Mouse (Mus musculus) stomach, embryonic 14.5 days (tissue): ENCODE data around the gene Nfib. TPM values are rescaled to one million over a fixed set of nuclear protein-coding genes. Genes with fewer than 3 reads are reported as not detected.
A peak's percentile ranks its signal among the peaks of the same experiment; 100 is the strongest.

Experiments used
- ATAC-seq: fragments of 200-750 bp; cut with Nextera tagmentation; 2 replicates; pipeline ENCODE4 v1.8.0; 2017; ENCODE audit warnings: low read depth, moderate TSS enrichment; ENCODE audit not compliant: insufficient number of reproducible peaks, insufficient read depth, low FRiP score
- H3K27ac ChIP-seq: fragments of 300-500 bp; sonication (generic); 2 replicates; pipeline ENCODE4 v1.5.1; 2014; ENCODE audit warnings: mild to moderate bottlenecking, low read length, moderate library complexity, mixed read lengths
- H3K27me3 ChIP-seq: fragments of 300-500 bp; sonication (generic); 2 replicates; pipeline ENCODE4 v1.6.1; 2014; ENCODE audit warnings: low read length, control low read depth, mixed read lengths; ENCODE audit not compliant: control insufficient read depth, insufficient read depth
- H3K36me3 ChIP-seq: fragments of 300-500 bp; sonication (generic); 2 replicates; pipeline ENCODE4 v1.6.1; 2014; ENCODE audit warnings: mild to moderate bottlenecking, control low read depth, low read length, moderate library complexity, mixed read lengths; ENCODE audit not compliant: control insufficient read depth, insufficient read depth
- H3K4me1 ChIP-seq: fragments of 300-500 bp; sonication (generic); 2 replicates; pipeline ENCODE4 v1.6.1; 2014; ENCODE audit warnings: low read length, control low read depth, mixed read lengths; ENCODE audit not compliant: control insufficient read depth, insufficient read depth
- H3K4me2 ChIP-seq: fragments of 300-500 bp; sonication (generic); replicated peaks from 2 replicates; pipeline ENCODE4 v1.6.1; 2014; ENCODE audit warnings: low read depth, low read length, control low read depth
- H3K4me3 ChIP-seq: fragments of 300-500 bp; sonication (generic); 2 replicates; pipeline ENCODE4 v1.5.1; 2014; ENCODE audit warnings: low read depth, low read length, control low read depth
- H3K9ac ChIP-seq: fragments of 300-500 bp; sonication (generic); replicated peaks from 2 replicates; pipeline ENCODE4 v1.6.1; 2014; ENCODE audit warnings: low read depth, mild to moderate bottlenecking, control low read depth, low read length, moderate library complexity, mixed read lengths
- H3K9me3 ChIP-seq: fragments of 300-500 bp; sonication (generic); 2 replicates; pipeline ENCODE4 v1.6.1; 2016; ENCODE audit warnings: low read depth, low read length, control low read depth; ENCODE audit not compliant: control insufficient read depth
- WGBS: fragments of 180-500 bp; shearing (Covaris S2); extraction: QIAGEN DNeasy Blood & Tissue Kit; methylation state at CpG from one replicate; pipeline ENCODE4 v1.1.7; 2014; 5-methylcytosine and 5-hydroxymethylcytosine counted together
- polyA plus RNA-seq: library from polyadenylated mRNA; unstranded; fragments of >200 nt; fragmentation: Nextera tagmentation; extraction: Ambion mirVana; gene quantifications from 2 replicates; pipeline ENCODE4 v1.2.1, GENCODE M21; 2014

Nfib gene
- polyA plus RNA-seq, 1 experiment from 2014 or later, result 94.5 TPM

DNA sequence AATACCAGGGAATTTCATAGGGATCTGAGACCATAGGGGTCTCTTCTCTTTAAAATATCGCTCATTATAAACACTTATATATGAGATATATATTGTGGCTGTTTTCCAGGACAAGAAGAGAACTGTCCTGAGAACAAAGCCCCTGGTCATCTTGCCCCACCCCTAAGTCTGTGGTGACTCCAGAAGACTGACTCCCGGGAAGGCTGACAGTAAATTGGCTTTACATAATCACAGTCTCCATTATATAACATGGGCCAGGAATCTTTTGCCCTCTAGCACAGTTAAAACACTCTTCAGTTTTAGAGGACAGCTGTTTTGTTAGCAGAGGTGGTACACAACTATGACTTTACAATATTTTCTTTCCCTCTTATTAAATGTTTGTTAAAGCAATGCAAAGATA lies 315.0 kb downstream of the Nfib start:
- no peaks in the 10 kb centered on the region for H3K9me3 ChIP-seq
- 55% methylated on average over 2 of the region's 2 CpGs for WGBS
- no peak overlapping the region for H3K4me2 ChIP-seq
- H3K9ac ChIP-seq, result no peak overlapping the region
- no peak for ATAC-seq
- H3K36me3 ChIP-seq, result no peaks in the 10 kb centered on the region
- peaks cover 15% of the 10 kb centered on the region for H3K4me1 ChIP-seq
- H3K27me3 ChIP-seq, result no peaks in the 10 kb centered on the region
- H3K4me3 ChIP-seq, result no peak overlapping the region
- H3K27ac ChIP-seq, result no peak overlapping the region

DNA sequence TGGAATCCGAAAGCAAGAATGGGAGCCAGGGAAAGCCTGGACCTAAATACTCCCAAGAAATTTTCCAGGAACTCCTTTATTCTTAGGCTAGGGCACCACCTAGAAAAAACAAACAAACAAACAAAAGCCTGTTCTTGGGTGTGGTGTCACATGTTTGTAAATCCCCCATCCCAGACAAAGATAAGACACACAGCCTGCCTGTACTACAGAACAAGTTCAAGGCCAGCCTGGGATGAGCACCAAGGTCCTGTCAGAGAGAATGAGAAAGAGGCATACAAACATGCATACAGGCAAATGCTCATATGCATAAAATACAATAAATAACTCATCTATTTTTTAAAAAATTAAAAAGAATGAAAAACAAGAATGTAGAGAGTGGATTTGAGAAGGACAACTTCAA lies 315.7 kb downstream of the Nfib start:
- H3K27ac ChIP-seq, result no peak overlapping the region
- no peak overlapping the region for H3K4me3 ChIP-seq
- H3K4me1 ChIP-seq, result peaks cover 17% of the 10 kb centered on the region
- WGBS, result 93% methylated on average over 1 of the region's 1 CpGs
- H3K9me3 ChIP-seq, result no peaks in the 10 kb centered on the region
- no peak overlapping the region for H3K9ac ChIP-seq
- ATAC-seq, result no peak
- no peak overlapping the region for H3K4me2 ChIP-seq
- H3K36me3 ChIP-seq, result no peaks in the 10 kb centered on the region
- no peaks in the 10 kb centered on the region for H3K27me3 ChIP-seq

DNA sequence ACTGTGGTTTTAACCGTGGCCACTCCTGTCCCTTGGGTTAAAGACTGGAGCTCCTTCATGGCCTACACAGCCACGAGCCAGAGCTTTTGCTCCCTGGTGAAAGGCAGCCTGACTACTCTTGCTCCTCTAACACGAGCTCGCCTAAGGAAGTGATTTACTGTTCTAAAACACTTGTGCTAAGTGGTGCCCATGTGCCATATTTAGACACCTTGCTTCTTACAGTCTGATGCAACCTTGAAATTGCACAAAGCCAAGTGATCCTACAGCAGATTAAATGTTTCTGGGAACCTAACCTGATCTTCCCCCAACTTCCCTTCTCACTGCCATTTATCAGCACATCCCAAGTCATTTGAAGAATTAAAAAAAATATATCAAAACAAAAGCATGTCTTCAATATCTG lies 317.9 kb downstream of the Nfib start:
- peaks cover 24% of the 10 kb centered on the region for H3K4me1 ChIP-seq
- WGBS, result 83% methylated on average over 4 of the region's 4 CpGs

DNA sequence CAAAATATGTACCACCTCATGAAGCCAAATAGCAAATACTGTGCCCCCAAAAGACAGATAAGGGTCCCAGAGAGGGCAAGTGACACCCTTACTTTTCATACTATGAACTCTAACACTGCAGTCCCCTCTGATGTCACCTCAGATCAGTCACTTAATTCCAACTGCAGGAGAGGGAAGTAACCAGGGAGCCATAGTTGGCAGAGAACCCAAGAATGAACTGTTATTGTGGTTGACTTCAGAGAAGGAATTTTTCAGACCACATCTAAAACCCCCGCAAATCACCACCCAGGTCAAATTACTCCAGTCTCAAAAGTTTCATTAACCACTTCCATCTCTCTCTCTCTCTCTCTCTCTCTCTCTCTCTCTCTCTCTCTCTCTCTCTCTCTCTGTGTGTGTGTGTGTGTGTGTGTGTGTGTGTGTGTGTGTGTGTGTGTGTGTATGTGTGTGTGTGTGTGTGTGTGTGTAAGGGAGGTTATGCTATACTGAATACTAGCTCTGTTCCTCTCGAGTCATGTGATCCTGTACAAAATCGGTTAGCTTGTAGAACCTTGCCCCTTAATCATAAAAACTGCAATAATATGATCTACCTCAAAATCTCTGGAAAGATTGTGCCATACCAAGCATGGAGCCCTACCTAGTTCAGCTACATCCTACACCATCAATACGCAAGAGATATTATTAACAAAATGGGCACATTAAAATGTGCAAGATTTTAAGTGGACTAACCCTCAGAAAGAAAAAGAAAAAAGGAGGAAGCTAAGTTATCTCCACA lies 319.1 kb downstream of the Nfib start:
- Histone ChIP-seq H3K36me3 (no peaks in the 10 kb centered on the region), H3K27ac (no peak overlapping the region), H3K4me1 (peaks cover 16% of the 10 kb centered on the region), H3K9me3 (no peaks in the 10 kb centered on the region), H3K4me2 (no peak overlapping the region), H3K27me3 (no peaks in the 10 kb centered on the region), H3K9ac (no peak overlapping the region), H3K4me3 (no peak overlapping the region)
- no peak for ATAC-seq
- WGBS, result 71% methylated on average over 4 of the region's 4 CpGs

More for the DNA sequence above, 317.9 kb downstream of the Nfib start:
- Histone ChIP-seq H3K27me3 (no peaks in the 10 kb centered on the region), H3K4me3 (no peak overlapping the region), H3K36me3 (no peaks in the 10 kb centered on the region), H3K27ac (no peak overlapping the region), H3K9me3 (no peaks in the 10 kb centered on the region), H3K9ac (no peak overlapping the region), H3K4me2 (no peak overlapping the region)
- no peak for ATAC-seq

DNA sequence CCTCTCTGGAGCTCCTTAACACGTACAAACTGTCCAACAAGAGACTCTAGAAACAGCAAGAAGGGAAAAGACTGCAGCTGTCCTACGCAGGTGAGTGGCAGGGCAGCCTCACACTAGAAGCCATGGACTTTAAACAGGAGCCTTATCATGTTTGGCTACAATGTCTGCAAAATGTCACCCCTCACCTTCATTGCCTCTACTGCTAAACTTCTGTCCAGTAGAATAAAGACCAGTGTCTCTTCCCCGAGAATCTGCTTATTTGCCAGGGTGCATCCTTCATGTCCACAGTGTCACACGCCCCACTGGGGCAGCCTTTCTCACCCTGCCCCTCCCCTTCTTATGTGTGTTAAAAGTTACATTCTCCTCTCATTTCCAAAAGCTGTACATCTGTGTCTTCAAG lies 319.9 kb downstream of the Nfib start:
- no peak overlapping the region for H3K4me3 ChIP-seq
- H3K27ac ChIP-seq, result no peak overlapping the region
- H3K36me3 ChIP-seq, result no peaks in the 10 kb centered on the region
- peaks cover 13% of the 10 kb centered on the region for H3K4me1 ChIP-seq
- H3K9me3 ChIP-seq, result no peaks in the 10 kb centered on the region
- H3K9ac ChIP-seq, result no peak overlapping the region
- no peaks in the 10 kb centered on the region for H3K27me3 ChIP-seq
- WGBS, result 67% methylated on average over 4 of the region's 4 CpGs
- no peak overlapping the region for H3K4me2 ChIP-seq
- no peak for ATAC-seq

DNA sequence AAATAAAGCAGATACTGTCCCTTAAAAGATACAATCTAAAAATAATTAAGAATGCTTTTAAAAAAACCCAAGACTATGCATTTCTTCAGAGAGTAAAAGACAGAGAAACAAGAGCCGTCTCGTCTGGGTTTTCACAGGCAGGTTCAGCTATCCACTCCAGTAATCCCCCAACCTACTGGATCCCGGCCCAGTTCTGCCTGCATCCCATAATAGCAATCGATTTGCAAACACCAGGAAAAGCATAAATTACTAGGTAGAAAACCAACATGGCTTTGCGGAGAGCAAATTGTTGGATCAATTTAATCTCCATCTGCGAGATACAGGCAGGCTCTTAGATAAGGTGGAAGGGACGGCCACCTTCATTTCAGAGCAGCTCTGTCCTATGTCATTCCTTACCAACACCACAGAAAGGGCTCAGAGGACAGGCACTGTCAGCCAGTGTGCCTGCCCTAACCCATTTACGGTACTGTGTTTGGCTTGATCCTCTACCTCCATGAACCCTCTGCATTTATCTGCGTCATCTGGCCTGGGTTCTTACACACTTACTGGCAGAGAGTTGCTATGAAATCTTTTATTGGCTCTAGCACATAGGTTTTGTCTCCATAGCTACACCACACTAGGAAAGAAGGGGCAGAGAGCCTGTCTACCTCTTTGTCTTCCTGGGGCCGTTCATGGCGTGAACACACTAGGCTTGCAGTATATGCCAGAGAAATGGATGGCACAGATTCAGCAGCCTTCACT lies 321.4 kb downstream of the Nfib start:
- no peak for ATAC-seq
- peaks cover 16% of the 10 kb centered on the region for H3K4me1 ChIP-seq
- H3K4me3 ChIP-seq, result no peak overlapping the region
- 51% methylated on average over 11 of the region's 11 CpGs for WGBS
- H3K36me3 ChIP-seq, result no peaks in the 10 kb centered on the region
- H3K4me2 ChIP-seq, result no peak overlapping the region
- H3K27me3 ChIP-seq, result no peaks in the 10 kb centered on the region
- H3K9me3 ChIP-seq, result no peaks in the 10 kb centered on the region
- H3K27ac ChIP-seq, result peak overlapping the region; percentile 58; the same call in 1 of the 2 replicates
- H3K9ac ChIP-seq, result no peak overlapping the region

DNA sequence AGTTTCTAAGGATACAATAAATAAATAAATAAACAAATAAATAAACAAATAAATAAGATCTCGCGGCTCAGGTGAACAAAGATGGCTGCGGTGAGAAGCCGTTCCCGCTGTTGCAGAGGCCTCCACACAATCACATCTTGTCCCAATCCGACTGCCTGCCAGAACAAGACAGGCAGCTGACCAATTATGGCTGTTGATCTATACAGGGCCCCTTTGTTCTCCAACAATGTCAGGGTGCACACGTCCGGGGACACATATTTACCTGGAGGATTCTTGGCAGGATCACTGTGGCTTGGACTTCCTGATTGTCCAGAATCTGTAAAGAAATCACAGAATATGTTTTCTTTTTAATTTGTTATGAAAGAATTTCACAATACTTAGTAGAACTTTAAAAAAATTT lies 322.2 kb downstream of the Nfib start:
- Histone ChIP-seq H3K36me3 (no peaks in the 10 kb centered on the region), H3K4me3 (no peak overlapping the region), H3K9ac (no peak overlapping the region), H3K27me3 (no peaks in the 10 kb centered on the region), H3K4me2 (no peak overlapping the region), H3K9me3 (no peaks in the 10 kb centered on the region), H3K4me1 (peaks cover 16% of the 10 kb centered on the region), H3K27ac (no peak overlapping the region)
- WGBS, result 69% methylated on average over 8 of the region's 8 CpGs
- ATAC-seq, result no peak

- Histone ChIP-seq H3K4me2 (no peak overlapping the region), H3K9me3 (no peaks in the 10 kb centered on the region), H3K27me3 (no peaks in the 10 kb centered on the region), H3K4me3 (no peak overlapping the region), H3K27ac (no peak overlapping the region), H3K9ac (no peak overlapping the region), H3K4me1 (peaks cover 16% of the 10 kb centered on the region), H3K36me3 (no peaks in the 10 kb centered on the region)
- WGBS, result 63% methylated on average over 1 of the region's 1 CpGs
- no peak for ATAC-seq
These were observed 323.8 kb downstream of the Nfib start for GRCm38 (mm10) chr4:82381786-82382185.
